Mouse (Mus musculus) right cerebral cortex, postnatal 25 days (tissue): ENCODE data around the gene Coq9.

Experiments
- DNase-seq: peaks from one replicate; pipeline ENCODE4 v3.0.0; 2022

Coq9 gene

GRCm38 (mm10) chr8:94870474-94871107 lies 32.5 kb downstream of the Coq9 start:
- DNase-seq, result peak; percentile 70

GRCm38 (mm10) chr8:94871108-94871894 lies 33.2 kb downstream of the Coq9 start:
- DNase-seq, result peak; percentile 77

GRCm38 (mm10) chr8:94872156-94872555 lies 34.0 kb downstream of the Coq9 start:
- DNase-seq, result no peak

- DNase-seq, result no peak
Measured at GRCm38 (mm10) chr8:94872576-94872975, 34.5 kb downstream of the Coq9 start.

GRCm38 (mm10) chr8:94874358-94874757 lies 36.2 kb downstream of the Coq9 start:
- peak; percentile 65 for DNase-seq

- DNase-seq, result no peak
Measured at GRCm38 (mm10) chr8:94875096-94875870, 37.2 kb downstream of the Coq9 start.

GRCm38 (mm10) chr8:94875871-94876150 lies 37.7 kb downstream of the Coq9 start:
- peak; percentile 21 for DNase-seq

GRCm38 (mm10) chr8:94876197-94876730 lies 38.1 kb downstream of the Coq9 start, which contains the start of gene Dok4:
TSS of gene Dok4 (minus strand) at chr8:94876330.
- peak; percentile 59 for DNase-seq

GRCm38 (mm10) chr8:94876820-94877219 lies 38.7 kb downstream of the Coq9 start:
- DNase-seq, result no peak

- DNase-seq, result no peak
Measured at GRCm38 (mm10) chr8:94880742-94881141, 42.6 kb downstream of the Coq9 start.

GRCm38 (mm10) chr8:94888383-94889036 lies 50.4 kb downstream of the Coq9 start:
- DNase-seq, result no peak

- no peak for DNase-seq
Measured at GRCm38 (mm10) chr8:94892917-94893316, 54.8 kb downstream of the Coq9 start.

GRCm38 (mm10) chr8:94899262-94899661 lies 61.1 kb downstream of the Coq9 start:
- no peak for DNase-seq

GRCm38 (mm10) chr8:94900617-94901016 lies 62.5 kb downstream of the Coq9 start:
- DNase-seq, result no peak

- DNase-seq, result no peak
Measured at GRCm38 (mm10) chr8:94901031-94901430, 62.9 kb downstream of the Coq9 start.

- DNase-seq, result no peak
Measured at GRCm38 (mm10) chr8:94903709-94904108, 65.6 kb downstream of the Coq9 start.
